Mouse (Mus musculus): ENCODE results near the gene Crtam.

DNA sequence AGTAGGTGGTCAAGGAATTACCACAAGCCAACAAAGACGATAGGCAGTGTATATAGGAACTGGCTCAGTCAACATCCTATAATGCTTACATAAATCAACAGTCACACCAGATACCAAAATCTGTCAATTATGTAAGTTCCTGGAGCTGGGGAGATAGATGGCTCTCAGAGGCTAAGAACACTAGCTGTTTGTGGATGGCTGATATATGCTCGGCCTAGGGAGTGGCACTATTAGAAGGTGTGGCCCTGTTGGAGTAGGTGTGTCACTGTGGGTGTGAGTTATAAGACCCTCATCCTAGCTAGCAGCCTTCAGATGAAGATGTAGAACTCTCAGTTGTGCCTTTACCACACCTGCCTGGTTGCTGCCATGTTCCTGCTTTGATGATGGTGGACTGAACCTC, 43.2 kb upstream of the Crtam start:
- no peak for TF ChIP-seq POLR2A (IDR thresholded peaks at IDR 0.05; ENCODE audit: insufficient read length, low read depth)
- TF ChIP-seq MAX (IDR thresholded peaks at IDR 0.05; ENCODE audit: low read depth): no peak
- no peak for TF ChIP-seq MYOG (IDR thresholded peaks at IDR 0.05; ENCODE audit: control insufficient read depth in 1 of 3, insufficient read depth in 1 of 3, insufficient read length in 2 of 3, low read depth in 2 of 3)
- no peak for TF ChIP-seq SRF (IDR thresholded peaks at IDR 0.05; ENCODE audit: control insufficient read depth, insufficient read length, low read depth)
- no peak for TF ChIP-seq USF1 (IDR thresholded peaks at IDR 0.05; ENCODE audit: low read depth)
- TF ChIP-seq POLR2AphosphoS2 (IDR thresholded peaks at IDR 0.05; ENCODE audit: insufficient read length, low read depth): no peak
- TF ChIP-seq E2F4 (IDR thresholded peaks at IDR 0.05; ENCODE audit: insufficient read depth): no peak
- TF ChIP-seq TCF12 (IDR thresholded peaks at IDR 0.05; ENCODE audit: insufficient read depth, poor library complexity, severe bottlenecking): no peak
- TF ChIP-seq TCF3 (IDR thresholded peaks at IDR 0.05; ENCODE audit: insufficient read length, low read depth): no peak
- no peak for TF ChIP-seq CEBPB (IDR thresholded peaks at IDR 0.05; ENCODE audit: insufficient read depth, poor library complexity, severe bottlenecking)
- TF ChIP-seq MYOD1 (IDR thresholded peaks at IDR 0.05; ENCODE audit: control insufficient read depth in 1 of 3, insufficient read length in 2 of 3, low read depth in 2 of 3): no peak
- TF ChIP-seq REST (IDR thresholded peaks at IDR 0.05; ENCODE audit: insufficient read depth, insufficient read length): no peak
